Mouse (Mus musculus): Measurements from ENCODE around the gene B3galt5.

B3galt5 gene

DNA sequence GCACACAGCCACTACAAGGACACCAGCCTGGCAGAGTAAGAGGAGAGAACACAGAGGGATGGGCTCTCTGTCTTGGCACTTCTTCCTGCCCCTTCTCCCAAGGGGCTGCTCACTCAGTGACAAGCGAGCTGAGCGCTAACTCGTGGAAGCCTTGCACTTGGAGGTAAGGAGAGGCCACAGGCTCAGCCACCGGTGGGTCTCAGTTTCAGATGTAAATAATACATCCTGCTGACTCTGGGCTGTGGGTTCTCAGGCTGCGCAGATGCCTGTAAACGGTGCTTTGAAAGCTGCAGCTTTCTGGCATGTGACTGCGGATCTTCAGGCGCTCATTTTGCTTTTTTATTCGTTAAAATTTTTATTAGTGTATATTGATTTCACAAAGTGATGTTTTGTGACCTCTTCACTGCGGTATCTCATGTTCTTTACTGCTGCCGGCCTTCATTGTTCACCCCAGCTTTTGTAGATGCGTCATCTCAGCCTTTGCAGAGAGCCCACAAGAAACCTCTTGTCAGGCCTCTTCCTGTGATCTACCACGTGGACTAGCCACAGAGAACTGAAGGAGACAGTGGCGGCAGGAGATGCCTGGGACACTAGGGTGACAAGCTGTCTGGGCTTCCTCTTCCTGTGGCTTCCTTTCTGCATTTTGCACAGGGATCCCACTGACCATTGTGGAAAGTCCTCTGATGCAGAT is 37.5 kb downstream of the B3galt5 start:
- DNase-seq: no peak

DNA sequence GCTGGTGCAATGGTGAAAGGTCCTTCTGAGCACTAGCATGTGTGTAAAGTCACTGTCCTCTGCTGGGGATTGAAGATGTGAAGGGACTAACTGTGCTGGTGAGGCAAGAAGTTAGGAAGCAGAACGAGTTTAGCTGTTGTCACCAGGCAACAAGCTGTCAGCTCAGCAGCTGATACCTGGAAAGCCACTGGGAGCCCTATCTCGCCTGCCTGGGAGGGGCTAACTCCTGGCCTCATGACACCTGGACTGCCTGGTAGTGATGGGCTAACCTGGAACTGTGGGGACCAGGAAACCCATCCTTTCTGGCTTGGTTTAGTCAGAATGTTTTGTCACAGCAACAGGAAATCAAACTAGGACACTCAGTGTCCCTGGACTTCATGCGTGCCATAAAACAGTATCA is 41.0 kb downstream of the B3galt5 start:
- no peak for DNase-seq

DNA sequence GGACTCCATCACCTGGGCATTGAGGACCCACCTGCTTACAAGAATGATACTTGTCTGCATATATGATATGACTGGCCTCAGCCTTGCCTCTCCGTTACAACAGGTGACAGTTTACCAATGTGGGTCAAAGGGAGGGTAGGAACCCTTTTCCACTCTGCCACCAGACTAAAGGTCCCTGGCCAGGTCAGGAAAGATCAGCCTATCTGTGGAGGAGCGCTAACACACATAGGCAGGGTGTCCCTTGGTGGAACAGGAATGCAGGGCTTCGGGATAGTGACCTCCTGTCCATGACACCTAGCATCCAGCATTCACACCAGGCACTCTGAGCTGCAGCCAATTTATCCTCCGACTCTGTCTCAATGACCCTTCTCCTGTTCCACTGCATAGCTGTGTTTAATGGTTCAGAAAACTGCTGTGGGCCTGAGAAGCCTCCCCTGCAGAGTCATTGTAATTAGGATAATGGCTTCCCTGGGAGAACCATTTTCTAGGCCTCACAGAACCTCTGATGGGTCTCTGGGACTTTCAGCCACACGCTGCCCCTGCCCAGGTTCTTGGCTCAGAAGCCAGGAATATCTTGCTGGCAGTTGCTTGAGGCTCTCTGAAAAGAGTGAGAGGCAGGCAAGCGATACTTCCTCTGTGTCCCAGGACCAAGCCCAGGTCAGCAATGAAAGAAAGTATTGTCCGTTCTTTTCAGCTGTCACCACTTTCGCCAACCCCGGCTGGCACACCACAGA is 43.1 kb downstream of the B3galt5 start:
- no peak for DNase-seq

DNA sequence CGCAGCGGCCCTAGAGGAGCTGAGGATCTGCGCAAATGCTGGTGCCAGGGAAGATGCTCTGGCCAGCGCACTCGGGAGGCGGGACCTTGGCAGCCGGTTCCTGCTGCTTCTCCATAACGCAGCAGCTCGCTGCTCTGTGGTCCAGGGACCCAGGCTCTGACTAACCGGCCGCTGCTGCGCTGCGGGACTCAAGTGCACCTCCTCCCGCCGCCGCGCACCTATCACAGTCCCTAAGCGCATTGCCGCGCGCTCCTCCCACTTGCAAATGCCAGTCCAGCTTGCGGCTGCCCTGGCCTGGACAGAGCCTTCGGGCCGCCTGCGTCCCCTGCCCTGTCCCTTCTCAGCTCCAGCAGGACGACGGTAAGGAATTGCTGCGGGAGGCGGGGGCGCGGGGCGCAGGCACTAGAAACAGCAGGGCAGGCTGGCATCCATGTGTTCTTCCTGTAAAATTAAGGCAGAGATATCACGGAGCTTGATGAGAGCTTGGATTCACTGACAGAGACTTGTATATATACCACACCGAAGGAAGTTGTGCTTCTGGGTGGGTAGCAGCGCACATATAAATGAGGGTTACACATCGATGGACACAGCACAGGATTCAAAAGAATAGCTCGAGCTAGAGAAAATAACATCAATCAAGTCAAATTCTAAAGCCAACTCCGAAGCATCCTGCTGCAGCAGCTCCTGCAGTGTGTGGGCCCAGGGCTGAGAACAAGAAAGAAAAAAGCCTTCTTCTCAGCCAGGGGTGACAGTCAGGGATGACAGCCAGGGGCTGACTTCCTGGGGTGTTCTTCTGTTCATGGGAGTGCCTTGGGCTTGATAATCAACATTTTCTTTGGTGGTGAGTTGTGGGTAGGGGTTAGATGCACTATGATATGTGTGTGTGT is 45.4 kb downstream of the B3galt5 start:
- peak; percentile 66 for DNase-seq

DNA sequence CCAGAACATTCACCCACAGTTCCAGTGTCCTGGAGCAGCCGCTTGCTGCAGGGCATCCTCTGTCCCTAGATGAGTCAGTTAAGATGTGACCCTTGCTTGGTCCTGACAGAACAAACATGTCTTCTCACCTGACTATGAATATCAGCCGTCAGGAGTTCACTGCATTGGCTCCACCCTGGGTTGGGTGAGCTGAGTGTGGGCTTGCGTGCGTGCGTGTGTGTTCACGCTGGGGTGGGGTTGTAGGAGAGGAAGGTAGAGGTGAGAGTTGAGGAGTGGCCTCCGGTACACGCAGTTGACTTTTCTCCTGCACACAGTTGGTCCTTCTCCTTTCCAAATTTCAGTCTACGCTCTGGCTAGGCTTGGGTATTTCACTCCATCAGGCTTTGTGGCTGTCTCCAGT is 47.0 kb downstream of the B3galt5 start:
- DNase-seq: no peak

DNA sequence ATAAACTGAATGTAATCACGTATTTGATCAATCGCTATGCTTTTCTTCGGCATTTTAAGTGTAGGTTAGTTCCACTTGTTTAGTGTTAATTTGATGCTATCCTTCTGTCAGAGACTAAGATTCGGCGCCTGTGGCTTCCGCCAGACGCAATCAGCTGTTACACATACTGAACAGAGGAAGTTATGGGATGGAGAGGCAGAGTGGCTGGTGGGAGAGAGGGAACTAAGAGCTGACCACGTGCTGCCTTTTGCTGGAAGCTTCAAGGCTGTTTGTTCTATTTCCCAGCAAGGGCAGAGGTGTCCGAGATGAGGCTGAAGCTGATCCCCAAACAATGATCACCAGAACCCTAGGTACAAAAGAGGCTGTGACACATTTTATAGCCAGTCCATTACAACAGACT is 56.3 kb downstream of the B3galt5 start:
- DNase-seq: no peak

DNA sequence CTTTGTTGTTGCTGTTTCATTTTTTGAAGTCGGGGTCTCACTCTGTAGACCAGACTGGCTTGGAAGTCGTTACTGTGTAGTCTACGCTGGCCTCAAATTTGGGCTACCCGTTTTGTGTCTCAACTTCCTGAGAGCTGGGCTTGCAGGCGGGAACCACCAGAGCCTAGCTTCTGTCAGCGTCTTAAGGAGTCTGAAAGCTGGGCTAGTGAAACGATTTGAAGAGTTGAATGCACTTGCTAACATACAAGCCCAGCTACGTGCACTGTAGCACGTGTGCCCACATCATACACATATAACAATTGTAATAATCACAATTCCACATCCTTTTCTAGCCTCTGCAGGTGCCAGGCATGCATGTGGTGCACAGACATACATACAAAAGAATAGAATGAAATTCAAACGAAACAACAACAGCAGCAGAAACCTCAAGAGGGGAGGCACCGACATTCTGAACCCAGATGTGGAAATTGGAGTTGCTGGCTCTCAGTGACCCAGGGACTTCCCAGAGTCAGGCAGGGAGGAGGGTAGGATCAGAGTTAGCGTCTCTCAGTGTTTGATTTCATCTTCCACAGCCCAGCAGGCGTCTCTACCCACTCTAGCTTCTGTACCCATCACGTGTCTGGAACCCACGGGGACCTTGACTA is 57.1 kb downstream of the B3galt5 start:
- DNase-seq: no peak

DNA sequence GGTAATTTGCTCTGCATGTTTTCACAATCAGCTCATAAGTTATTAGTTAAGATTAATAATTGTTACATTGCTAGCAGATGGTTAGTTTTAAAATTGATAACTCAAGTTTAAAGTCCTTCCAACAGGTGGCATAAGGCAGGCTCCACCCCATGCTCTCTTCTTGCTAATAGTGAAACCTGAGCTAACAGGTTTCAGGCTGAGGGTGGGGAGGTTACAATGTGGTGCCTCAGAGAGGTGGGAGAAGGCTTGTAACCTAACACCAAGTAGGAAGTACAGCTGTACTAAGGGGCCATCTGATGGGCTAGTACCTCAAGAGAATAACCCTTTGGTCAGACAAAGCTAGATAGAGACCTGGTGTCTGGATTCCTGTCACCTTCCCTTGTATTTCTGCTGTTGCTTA is 62.5 kb downstream of the B3galt5 start:
- no peak for DNase-seq

DNA sequence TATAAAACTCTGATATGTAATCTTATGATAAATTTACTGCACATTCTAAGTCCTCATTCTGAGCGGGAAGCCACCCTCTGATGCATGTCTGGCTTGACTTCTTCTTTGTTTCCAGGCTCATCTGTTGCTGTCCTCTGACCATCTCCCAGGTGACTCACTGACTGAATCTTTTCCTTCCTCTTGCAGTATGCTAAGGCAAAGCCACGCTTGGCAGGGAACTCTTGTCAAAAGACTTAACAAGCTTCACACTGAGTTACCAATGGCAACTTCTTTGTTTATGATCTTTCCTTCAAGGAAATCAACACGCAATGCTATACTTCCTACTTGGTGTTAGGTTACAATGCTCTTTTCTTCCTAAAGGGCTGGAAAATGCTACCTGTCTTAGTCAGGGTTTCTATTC is 63.0 kb downstream of the B3galt5 start:
- no peak for DNase-seq

DNA sequence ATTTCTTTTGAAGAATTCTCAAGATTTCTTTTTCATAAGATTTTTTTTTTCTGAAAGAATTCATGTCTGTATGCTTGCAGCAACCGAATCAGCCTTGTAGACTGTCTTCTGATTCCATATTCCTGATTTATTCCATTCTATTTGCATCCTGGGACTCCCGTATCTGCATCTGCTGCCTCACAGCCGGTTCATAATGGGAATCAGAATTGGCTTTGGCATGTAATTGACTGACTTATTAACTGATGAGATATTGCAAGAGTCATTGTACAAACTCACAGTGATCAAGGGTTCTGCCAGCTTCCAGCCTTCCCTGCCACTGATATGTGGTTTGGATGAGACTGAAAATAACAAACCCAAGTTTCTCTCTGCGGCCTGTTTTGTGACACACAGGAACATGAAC is 67.8 kb downstream of the B3galt5 start:
- no peak for DNase-seq

DNA sequence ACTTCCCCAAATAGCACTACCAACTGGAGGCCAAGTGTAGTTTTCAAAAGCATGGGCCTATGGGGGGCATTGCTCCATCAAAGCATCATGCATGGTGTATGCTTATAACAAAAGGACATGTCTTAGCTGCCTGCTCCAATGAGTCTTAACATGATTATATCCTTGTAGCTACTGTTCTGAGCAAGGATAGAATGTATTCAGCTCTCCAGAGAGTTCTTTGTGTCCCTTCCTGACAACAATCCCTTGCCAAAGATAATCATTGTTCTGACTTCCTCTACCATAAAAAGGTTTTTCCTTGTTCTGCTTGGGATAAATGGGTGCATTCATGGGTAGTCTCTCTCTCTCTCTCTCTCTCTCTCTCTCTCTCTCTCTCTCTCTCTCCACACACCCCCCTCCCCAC is 68.8 kb downstream of the B3galt5 start:
- no peak for DNase-seq

DNA sequence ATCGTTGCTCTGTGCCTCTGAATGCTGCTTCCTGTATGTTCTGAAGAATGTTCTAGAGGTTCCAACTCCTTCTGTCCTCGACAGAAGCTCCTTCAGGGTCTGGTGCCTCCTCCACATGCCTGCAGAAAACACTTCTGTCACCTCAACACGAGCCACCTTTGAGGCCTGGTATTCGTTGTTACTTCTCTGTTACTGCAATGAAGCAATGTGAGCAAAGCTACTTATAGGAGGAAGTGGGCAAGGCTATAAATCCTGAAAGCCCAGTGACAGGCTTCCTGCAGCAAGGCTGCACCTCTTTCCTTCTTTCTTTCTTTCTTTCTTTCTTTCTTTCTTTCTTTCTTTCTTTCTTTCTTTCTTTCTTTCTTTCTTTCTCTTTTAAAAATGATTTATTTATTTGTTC is 71.3 kb downstream of the B3galt5 start:
- DNase-seq: no peak

DNA sequence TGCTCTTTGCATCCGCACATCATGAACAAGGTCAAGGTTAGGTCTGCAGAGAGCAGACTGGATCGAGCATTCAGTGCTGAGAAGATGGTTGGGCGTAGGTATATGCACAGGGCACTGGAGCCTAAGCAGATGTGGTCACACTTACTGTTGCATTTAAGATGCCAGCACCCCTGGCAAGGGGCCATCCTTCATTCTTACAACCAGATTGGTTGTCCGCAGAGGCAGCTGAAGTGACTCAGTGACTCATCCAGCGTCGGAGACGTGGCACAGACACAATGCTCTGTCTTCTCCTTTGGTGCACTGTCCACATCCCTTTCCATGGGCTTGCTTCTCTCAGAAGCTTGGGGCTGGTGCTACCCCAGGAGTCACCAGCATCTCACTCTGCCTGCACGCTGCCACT is 82.2 kb downstream of the B3galt5 start:
- DNase-seq: no peak

DNA sequence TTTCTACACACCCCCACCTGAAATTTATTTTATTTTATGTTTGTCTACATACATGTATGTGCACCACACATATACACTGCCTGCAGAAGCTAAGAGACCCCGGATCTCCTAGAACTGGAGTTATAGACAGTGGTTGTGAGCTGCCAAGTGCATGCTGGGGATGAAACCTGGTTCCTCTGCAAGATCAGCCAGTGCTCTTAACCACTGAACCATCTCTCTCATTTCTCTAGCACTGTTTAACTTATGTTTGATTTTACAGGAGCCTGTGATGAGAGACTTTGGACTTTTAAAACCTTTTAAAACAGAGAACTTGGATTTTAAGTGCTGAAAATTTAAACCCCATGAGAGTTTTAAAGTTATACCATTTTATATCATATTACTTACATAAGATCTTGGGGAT is 87.1 kb downstream of the B3galt5 start:
- no peak for DNase-seq

DNA sequence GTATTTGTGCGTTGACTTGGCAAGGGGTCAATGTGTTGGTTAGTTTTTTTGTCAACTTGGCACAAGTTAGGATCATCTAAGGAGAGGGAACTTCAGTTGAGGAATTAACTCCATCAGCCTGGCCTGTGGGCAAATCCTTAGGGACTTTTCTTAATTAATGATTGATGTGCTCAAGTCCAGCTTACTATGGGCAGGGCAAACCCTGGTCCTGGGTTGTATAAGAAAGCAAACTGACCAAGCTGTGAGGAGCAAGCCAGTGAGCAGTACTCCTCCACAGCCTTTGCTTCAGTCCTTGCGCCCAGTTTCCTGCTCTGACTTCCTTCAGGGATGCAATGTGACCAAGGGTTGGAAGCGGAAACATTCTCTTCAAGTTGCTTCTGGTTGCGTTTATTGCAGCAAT is 87.6 kb downstream of the B3galt5 start:
- DNase-seq: no peak

DNA sequence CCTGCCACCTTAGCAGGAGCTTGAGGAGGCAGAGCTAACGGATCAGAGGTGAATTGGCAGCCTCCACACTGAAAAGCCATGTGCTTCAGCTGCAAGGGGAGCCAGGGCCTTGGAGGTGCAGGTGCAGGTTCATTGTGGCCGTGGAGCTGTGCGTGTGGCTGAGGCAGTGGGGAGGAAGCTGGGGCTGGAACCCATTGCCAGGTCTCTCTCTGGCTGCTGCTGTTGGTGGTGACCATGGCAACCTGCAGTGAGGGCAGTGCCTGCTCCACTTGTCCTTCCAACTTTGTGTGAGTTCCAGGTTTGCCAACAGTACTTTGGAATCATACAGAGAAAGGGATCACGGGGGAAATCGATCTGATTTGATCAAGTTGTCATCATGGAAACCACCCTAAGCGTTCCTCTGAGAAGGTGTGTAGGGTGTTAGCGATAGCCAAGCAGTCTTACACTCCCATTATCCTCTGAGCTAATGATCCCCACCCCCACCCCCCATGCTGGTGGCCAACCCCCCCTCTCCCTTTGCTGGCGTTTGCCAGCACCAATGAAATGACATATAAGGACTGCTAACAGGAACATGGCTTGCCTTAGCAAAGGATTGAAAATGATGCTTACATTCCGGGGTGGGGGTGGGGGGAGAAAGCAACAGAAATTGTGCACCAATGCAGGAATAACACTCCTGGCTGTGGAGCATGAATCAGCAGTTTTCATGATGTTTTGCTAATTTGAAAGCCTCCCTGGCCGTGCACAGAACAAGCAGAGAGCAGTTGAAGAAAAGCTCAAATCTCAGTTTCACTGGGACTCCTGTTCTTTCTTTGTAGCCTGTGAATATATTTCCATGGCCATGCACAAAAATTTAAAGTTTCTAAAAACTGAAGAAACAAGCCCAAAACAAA is 90.8 kb downstream of the B3galt5 start:
- DNase-seq: no peak

DNA sequence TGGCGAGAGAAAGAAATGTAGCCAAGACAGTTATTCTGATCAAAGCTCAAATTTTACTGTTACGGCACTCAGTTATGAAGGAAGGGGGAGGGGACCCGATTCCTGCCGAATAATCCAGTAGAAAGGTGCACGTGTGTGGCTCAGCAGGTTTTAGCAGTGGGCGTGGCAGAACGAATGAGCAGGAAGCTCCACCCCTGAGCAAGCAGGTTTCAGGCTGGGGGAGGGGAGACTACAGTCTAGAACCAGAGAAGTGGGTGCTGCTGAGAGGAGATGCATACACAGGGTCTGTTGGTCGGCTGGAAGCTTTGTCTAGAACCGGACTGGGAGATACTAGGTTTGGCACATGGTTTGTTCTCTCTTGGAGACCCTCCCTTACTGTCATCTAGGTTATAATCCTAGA is 91.7 kb downstream of the B3galt5 start:
- DNase-seq: peak; percentile 26

DNA sequence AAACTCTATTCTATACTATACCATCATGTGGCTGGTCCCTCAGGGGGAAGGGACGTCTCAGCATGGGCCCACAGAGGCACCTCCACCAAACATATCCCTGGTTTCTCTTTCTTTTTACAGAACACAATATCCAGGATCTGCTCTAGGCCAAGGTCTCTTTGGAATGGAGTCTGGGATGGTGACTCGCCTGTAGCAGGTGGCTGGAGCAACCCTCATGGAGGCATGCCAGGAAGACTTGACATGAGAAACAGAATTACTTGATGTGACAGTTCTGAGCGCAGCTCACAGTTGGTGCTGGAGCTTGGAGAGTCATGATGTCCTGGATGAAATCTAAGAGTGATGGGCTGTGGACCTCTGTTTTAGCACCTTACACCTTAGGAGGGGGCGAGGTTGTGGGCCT is 104.0 kb downstream of the B3galt5 start:
- no peak for DNase-seq

DNA sequence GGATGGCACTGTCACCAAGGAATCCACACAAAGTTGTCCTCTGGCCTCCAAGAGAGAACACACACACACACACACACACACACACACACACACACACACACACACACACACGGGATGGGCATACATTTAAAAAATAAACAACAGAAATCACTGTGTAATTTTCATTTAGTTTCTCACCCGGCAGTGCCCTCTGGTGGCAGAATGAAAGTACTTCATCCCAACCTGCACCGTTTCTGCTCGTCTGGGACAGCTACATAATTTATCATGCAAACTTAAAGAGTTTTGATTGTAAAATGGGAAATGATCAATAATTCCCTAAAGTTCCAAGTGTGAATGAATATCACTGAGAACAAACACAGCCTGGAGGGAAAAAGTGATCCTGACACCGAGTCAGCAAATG is 105.7 kb downstream of the B3galt5 start:
- DNase-seq: peak; percentile 63

DNA sequence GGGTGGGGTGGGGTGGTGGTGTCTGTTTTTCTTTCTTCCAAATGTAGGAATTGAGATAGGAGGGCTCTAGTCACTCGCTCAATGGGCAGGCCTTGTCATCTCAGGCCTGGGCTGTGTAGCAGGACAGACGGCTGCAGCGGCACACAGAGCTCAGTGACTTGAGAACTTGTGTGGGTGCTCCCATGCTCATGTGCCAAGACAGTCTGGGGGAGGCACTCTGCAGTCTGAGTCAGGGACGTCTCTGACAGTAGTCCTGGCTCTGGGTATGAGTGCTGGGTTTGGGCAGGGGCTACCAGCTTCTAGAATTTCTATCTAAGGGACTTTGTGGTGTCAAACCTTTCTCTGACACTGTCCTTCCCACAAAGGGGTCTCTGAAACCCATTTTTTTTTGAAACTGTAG is 106.3 kb downstream of the B3galt5 start:
- DNase-seq: no peak

DNA sequence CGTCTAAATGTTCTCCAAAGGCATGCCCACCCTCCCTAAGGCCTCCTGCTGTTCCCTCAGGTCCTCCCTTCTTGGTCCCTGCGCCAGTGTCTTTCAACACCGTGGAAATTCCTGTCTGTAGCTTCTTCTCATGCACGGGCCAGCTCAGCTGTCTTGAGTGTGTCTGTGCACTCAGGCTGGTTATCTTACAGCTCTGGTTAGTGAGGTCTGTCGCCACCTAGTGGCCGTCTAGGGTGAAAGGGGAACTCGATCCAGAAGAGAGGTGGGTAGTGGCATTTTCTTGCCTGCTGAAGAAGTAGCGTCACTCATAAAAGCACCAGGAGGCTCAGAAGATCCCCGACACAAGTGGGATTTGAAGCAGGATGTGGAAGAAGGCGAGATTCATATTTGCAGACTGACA is 109.5 kb downstream of the B3galt5 start:
- DNase-seq: peak; percentile 88

DNA sequence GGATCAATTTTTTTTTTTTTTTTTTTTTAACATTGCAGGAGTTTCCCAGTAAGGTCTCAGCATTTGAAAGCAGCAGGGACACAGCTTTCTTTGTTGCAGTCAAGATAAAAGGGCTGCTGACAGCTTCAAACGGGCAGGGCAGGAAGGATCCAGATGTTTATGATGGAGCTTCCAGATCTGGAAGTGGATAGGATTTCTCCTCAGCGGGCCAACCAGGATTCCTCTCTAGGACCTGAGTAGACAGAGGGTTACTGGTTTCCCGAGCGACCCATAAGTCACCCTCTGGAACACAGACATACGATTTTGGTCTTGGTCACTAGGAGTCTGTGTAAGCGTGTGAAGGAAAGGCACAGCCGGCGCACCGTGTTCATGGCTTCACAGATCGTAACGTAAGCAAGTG is 112.5 kb downstream of the B3galt5 start:
- peak; percentile 62 for DNase-seq

Measured in lung, postnatal 10 days (tissue).